Mouse (Mus musculus): ENCODE measurements around the gene Hmcn1. TPM values are rescaled to one million over a fixed set of nuclear protein-coding genes. Genes with fewer than 3 reads are reported as not detected.

Gene Hmcn1
- total and polyA plus RNA-seq, 2 experiments from 2014 or later, result 1.2 to 4.1 TPM

DNA sequence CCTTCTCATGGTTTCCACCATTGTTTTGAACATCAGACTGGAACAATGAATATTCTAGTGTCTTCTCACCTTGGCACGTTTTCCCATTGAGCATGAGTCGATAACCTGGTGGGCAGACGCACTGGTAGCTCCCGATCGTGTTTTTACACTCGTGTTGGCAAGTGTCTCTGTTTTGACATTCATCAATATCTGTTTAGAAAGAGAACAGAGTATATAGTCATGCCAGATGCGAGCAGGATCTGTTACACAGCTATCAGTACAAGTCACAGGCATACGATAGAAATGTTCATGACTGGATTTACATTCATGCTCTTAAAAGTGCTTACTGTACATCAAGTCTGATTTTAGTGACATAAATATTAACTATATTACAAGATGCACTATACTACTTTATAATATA lies 419.8 kb downstream of the Hmcn1 start:
- Histone ChIP-seq H3K9me3 (ENCODE audit: low read length) (no peaks in the 10 kb centered on the region), H3K9ac (no peak overlapping the region), H3K4me3 (ENCODE audit: low read depth, low read length) (no peak overlapping the region), H3K27ac (ENCODE audit: low read depth, low read length) (no peak overlapping the region), H3K36me3 (ENCODE audit: insufficient read depth) (no peaks in the 10 kb centered on the region), H3K27me3 (ENCODE audit: insufficient read depth, low read length) (no peaks in the 10 kb centered on the region), H3K4me2 (ENCODE audit: low read depth) (no peak overlapping the region), H3K4me1 (ENCODE audit: insufficient read depth) (no peaks in the 10 kb centered on the region; the same call in 1 of the 2 replicates)
- DNase-seq, result peak; percentile 3
- WGBS, result 61% methylated on average over 8 of the region's 8 CpGs
- ATAC-seq, result no peak
- no peak for TF ChIP-seq CTCF (IDR thresholded peaks at IDR 0.05; ENCODE audit: low read depth)

DNA sequence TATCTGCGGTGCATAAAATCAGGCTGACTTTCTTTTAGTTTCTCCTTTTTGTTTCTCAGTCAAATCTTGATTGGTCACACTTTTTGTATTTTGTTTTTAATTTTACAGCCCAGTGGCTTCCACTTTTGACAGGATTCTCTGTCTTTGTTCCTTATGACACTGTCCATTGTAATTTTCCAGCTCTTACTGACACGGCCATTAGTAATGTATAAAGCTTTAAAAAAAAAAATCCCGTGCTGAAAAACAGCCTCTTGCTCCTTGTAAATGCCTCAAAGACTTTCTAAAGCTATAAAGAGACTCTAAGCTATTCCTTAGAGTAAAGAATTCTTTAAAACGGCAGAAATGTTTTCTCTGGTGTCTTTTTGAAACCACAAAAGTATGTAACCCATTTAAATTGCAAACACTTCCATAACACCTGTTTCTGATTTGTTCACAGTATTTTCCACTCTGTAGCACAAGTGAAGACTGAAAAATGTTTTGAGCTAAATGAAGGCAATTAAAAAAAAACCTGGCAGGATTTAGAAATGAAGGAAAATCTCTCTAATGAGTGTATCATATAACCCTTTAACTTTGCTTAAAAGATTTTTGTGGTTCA lies 422.6 kb downstream of the Hmcn1 start:
- H3K27me3 ChIP-seq (ENCODE audit: insufficient read depth, low read length), result no peaks in the 10 kb centered on the region
- 4% methylated on average over 4 of the region's 4 CpGs for WGBS
- no peaks in the 10 kb centered on the region for H3K9me3 ChIP-seq (ENCODE audit: low read length)
- H3K27ac ChIP-seq (ENCODE audit: low read depth, low read length), result no peak overlapping the region
- DNase-seq (peak; percentile 2), ATAC-seq (no peak)
- H3K9ac ChIP-seq, result no peak overlapping the region
- no peaks in the 10 kb centered on the region for H3K36me3 ChIP-seq (ENCODE audit: insufficient read depth)
- TF ChIP-seq CTCF (IDR thresholded peaks at IDR 0.05; ENCODE audit: low read depth), result no peak
- no peak overlapping the region for H3K4me2 ChIP-seq (ENCODE audit: low read depth)
- no peak overlapping the region for H3K4me3 ChIP-seq (ENCODE audit: low read depth, low read length)
- H3K4me1 ChIP-seq (ENCODE audit: insufficient read depth), result no peaks in the 10 kb centered on the region; the same call in 1 of the 2 replicates

DNA sequence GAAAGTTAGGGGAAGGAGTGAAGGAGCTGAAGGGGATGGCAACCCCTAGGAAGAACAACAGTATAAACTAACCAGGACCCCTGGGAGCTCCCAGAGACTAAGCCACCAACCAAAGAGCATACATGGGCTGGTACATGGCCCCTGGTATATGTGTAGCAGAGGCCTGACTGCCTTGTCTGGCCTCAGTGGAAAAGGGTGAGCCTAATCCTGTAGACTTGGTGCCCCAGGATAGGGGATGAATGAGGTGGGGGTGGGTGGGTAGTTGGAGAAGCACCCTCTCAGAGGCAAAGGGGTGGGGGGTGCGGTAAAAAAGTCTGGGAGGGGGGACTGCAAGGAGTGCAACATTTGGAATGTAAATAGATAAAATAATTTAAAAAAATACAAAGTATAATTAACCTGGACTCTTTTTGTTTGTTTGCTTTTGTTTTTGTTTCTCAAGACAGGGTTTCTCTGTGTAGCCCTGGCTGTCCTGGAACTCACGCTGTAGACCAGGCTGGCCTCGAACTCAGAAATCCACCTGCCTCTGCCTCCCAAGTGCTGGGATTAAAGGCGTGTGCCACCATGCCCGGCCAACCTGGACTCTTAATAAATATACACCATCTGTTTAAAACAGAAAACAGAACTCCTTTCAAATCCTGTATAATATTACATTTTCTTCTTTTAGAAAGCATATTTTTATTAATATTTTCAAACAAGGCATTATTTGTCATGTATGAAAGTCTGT lies 423.3 kb downstream of the Hmcn1 start:
- 66% methylated on average over 5 of the region's 5 CpGs for WGBS
- H3K4me3 ChIP-seq (ENCODE audit: low read depth, low read length), result no peak overlapping the region

DNA sequence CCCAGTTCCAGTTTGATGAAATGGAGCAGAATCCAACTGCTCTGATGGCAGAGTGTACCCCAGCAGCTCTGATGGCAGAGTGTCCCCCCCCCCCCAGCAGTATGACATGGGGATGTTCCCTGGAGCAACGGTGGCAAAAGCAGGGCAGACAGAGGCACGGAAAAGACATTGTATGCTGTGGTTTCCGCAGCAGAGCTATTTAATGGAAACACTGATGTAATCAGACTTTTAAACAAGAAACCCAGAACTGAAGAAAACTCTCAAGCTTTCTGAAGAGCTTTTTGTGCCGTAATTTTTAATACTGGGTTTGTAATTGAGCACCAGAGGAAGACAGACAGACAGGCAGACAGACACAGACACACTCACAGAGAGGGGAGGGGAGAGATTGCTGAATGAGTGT lies 426.9 kb downstream of the Hmcn1 start:
- H3K4me2 ChIP-seq (ENCODE audit: low read depth), result no peak overlapping the region
- H3K27ac ChIP-seq (ENCODE audit: low read depth, low read length), result no peak overlapping the region
- H3K4me3 ChIP-seq (ENCODE audit: low read depth, low read length), result no peak overlapping the region
- 54% methylated on average over 4 of the region's 4 CpGs for WGBS
- DNase-seq, result no peak
- ATAC-seq, result no peak
- TF ChIP-seq CTCF (IDR thresholded peaks at IDR 0.05; ENCODE audit: low read depth), result no peak
- H3K9me3 ChIP-seq (ENCODE audit: low read length), result no peaks in the 10 kb centered on the region
- no peaks in the 10 kb centered on the region for H3K27me3 ChIP-seq (ENCODE audit: insufficient read depth, low read length)
- no peak overlapping the region for H3K9ac ChIP-seq
- no peaks in the 10 kb centered on the region for H3K4me1 ChIP-seq (ENCODE audit: insufficient read depth)
- H3K36me3 ChIP-seq (ENCODE audit: insufficient read depth), result no peaks in the 10 kb centered on the region

More for the DNA sequence above, 423.3 kb downstream of the Hmcn1 start:
- no peak overlapping the region for H3K9ac ChIP-seq
- no peak for TF ChIP-seq CTCF (IDR thresholded peaks at IDR 0.05; ENCODE audit: low read depth)
- H3K27ac ChIP-seq (ENCODE audit: low read depth, low read length), result no peak overlapping the region
- H3K36me3 ChIP-seq (ENCODE audit: insufficient read depth), result no peaks in the 10 kb centered on the region
- no peaks in the 10 kb centered on the region for H3K4me1 ChIP-seq (ENCODE audit: insufficient read depth)
- no peak overlapping the region for H3K4me2 ChIP-seq (ENCODE audit: low read depth)
- no peaks in the 10 kb centered on the region for H3K9me3 ChIP-seq (ENCODE audit: low read length)
- no peaks in the 10 kb centered on the region for H3K27me3 ChIP-seq (ENCODE audit: insufficient read depth, low read length)
- no peak for ATAC-seq
- DNase-seq, result no peak

DNA sequence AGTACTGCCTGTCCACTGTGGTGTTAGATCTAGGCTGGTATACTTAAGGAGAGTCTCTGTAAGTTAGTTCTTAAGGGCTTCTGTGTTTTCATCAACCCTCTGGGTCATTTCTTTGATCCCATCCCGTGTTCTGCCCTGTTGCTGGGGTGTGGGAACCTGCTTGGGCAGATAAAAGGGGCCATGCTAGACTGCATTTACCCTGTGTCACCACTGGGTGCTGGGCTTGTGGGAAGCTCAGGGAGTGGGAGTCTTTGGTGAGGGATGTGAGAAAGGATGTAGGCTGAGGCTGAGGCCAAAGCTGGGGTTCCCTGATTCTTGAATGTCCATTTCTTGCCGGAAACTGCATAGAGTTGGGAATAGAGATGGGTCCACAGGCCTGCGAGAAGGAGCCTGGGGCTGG lies 436.6 kb downstream of the Hmcn1 start:
- Histone ChIP-seq H3K4me2 (ENCODE audit: low read depth) (no peak overlapping the region), H3K4me3 (ENCODE audit: low read depth, low read length) (no peak overlapping the region), H3K27me3 (ENCODE audit: insufficient read depth, low read length) (no peaks in the 10 kb centered on the region), H3K27ac (ENCODE audit: low read depth, low read length) (no peak overlapping the region), H3K9me3 (ENCODE audit: low read length) (no peaks in the 10 kb centered on the region), H3K4me1 (ENCODE audit: insufficient read depth) (no peaks in the 10 kb centered on the region), H3K9ac (no peak overlapping the region), H3K36me3 (ENCODE audit: insufficient read depth) (no peaks in the 10 kb centered on the region)
- DNase-seq, result no peak
- no peak for ATAC-seq
- WGBS, result 79% methylated on average over 3 of the region's 3 CpGs
- no peak for TF ChIP-seq CTCF (IDR thresholded peaks at IDR 0.05; ENCODE audit: low read depth)

DNA sequence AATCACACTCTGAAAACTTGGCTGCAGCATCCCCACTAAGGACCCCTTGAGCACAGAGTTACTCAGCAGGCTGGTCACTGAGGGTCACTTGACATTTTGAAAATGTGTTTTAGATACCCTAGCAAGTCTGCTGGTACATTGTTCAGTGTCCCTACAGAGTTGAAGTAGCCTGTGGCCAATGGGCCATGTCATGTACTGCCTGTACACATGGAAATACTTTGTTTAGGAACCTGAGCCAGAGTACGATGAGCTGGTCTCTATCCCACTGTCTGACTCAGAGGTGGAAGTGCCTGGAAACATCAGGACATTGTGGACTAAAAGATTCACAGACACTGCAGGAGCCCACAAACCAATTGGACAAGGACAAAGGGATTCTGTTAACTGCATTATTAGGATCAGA lies 441.8 kb downstream of the Hmcn1 start:
- Histone ChIP-seq H3K4me3 (ENCODE audit: low read depth, low read length) (no peak overlapping the region), H3K27ac (ENCODE audit: low read depth, low read length) (no peak overlapping the region), H3K27me3 (ENCODE audit: insufficient read depth, low read length) (no peaks in the 10 kb centered on the region), H3K9ac (no peak overlapping the region), H3K4me1 (ENCODE audit: insufficient read depth) (no peaks in the 10 kb centered on the region), H3K36me3 (ENCODE audit: insufficient read depth) (no peaks in the 10 kb centered on the region), H3K9me3 (ENCODE audit: low read length) (no peaks in the 10 kb centered on the region), H3K4me2 (ENCODE audit: low read depth) (no peak overlapping the region)
- 89% methylated on average over 1 of the region's 1 CpGs for WGBS
- ATAC-seq, result no peak
- no peak for DNase-seq
- no peak for TF ChIP-seq CTCF (IDR thresholded peaks at IDR 0.05; ENCODE audit: low read depth)

DNA sequence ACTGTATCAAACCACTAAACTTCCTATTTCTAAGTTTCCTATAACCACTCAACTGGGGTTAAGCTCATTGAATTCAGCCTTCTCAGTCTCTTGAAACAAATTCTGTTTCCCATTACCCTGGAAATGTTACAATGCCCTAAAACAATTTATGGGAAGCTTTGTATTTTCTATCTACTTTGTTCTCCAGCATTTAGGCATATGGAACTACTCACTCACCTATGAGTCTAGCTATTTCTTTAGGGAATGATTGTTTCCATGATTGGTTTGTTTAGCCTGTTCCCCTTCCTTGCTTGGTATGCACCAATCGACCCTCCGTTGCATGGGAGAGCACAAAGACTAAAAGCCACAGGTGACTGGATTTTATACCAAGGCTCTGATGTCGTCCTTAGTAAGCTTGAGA lies 446.8 kb downstream of the Hmcn1 start:
- Histone ChIP-seq H3K4me3 (ENCODE audit: low read depth, low read length) (no peak overlapping the region), H3K27me3 (ENCODE audit: insufficient read depth, low read length) (no peaks in the 10 kb centered on the region), H3K27ac (ENCODE audit: low read depth, low read length) (no peak overlapping the region), H3K9me3 (ENCODE audit: low read length) (no peaks in the 10 kb centered on the region), H3K36me3 (ENCODE audit: insufficient read depth) (no peaks in the 10 kb centered on the region), H3K4me1 (ENCODE audit: insufficient read depth) (no peaks in the 10 kb centered on the region), H3K4me2 (ENCODE audit: low read depth) (no peak overlapping the region), H3K9ac (no peak overlapping the region)
- ATAC-seq, result no peak
- DNase-seq, result no peak
- TF ChIP-seq CTCF (IDR thresholded peaks at IDR 0.05; ENCODE audit: low read depth), result no peak
- WGBS, result 79% methylated on average over 3 of the region's 3 CpGs

Data from forebrain, postnatal 0 days (tissue).